Mouse (Mus musculus) T-helper 1 cell (primary cell): ENCODE measurements around the gene Extl1.
"Not testable (repeated sequence)": the region's sequence is repeated elsewhere in the genome, so short reads cannot be mapped to it uniquely, and the experiment has no call there.

Experiments used
- in situ Hi-C: fragments of 300-600 bp; cut with MboI, MseI; formaldehyde crosslinking; loops from one replicate; pipeline ENCODE4 v1.15.1; 2025; ENCODE audit warnings: high pct_unique_total_duplicates

Extl1 gene

DNA sequence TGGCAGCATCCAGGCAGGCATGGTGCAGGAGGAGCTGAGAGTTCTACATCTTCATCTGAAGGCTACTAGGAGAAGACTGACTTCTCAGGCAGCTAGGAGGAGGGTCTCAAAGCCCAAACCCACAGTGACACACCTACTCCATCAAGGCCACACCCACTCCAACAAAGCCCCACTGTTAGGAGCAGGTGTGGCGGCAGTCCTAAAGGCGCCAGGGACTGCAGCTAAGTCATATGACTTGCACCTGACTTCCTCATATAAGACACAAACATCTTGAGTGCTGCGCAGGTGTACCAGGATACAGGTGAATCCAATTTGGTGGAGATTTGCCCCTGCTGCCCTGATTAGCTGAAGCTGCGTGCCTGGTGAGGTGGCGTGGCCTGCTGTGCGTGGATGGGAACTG, at the start of gene Extl1:
Gene Extl1, minus strand, starts transcription at position 101 of the 400 bp plus-strand sequence.
- in situ Hi-C loops, result not testable (repeated sequence)

DNA sequence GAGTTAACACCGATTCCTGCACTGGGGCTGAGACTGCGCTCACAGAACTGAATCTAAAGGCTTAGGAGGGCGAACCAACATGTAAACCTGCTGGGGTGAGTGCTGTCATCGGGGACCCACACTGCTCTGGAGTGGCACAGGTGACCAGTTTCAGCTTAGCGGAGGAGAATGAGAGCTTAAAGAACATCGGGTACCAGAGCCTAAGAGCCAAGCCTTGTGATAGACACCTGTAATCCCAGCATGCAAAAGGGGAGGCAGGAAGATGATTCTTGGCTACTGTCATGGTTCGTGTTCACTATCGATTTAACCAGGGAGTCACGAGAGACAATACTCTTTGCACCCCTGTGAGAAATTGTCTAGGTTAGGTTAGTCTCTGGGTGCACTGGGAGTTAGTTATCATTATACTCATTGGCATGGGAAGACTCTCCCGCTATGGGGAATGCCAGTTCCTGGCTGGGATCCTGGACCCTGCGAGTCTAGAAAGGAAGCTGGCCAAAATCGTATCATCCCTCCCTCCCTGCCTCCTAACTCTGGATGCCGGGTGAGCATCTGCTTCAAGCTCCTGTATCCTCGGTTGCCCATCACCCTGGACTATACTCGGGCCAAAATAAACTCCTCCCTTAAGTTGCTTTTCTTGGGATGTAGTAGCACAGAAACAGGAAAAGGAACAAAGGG, 49.2 kb upstream of the Extl1 start:
- in situ Hi-C loops, result no loop called here

DNA sequence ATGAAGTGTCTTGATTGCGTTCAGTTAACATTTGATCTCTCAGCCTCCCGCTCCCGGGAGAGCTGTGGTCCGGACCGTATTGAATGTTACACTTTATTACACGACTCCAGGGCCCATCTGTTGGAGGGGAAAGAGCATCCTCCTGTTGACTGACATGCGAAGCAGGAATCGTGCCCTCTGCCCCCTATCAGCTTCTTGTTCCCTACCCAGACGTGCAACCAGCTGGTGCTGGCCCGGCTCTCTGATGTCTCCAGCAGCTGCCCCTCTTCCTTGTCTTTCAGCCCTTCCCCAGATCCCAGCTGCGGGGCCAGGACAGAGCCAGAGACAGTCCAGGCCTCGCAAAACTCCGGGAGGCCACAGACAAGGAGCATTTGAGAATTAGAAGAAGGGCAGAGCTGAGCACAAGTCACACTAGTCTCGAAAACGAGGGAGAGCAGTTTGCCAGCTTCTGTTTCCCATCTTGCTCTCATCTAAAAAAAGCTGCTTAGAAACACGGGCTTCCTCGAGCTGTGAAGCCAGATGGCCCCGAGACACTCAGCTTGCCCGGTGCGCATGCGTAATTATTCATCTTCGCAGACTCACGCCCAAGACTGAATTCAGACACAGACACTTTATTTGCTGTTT, 46.8 kb upstream of the Extl1 start:
- in situ Hi-C loops, result no loop called here

DNA sequence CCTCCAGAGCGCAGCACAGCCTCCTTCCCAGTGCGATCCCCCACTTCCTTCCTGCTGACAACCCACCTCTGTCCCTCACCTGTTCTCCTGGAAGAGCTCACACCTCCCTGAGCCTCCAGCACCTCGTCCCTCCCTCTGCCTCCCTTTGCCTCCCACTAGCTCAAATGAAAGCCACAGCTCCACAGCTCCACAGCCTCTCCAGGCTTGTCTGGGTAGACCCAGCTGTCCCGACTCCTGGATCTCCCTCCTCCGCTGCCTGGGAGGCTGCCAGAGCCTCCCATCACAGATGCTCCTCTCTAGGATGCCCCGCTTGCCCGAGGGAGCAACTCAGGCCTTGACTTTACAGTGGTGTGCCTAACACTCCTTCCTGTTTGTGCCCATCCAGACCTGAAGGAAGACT, 41.4 kb upstream of the Extl1 start:
- in situ Hi-C loops, result no loop called here

- in situ Hi-C loops, result no loop called here
These were observed 40.3 kb upstream of the Extl1 start for GRCm38 (mm10) chr4:134423949-134424348.

GRCm38 (mm10) chr4:134421971-134422370, 38.3 kb upstream of the Extl1 start:
- in situ Hi-C loops, result no loop called here

DNA sequence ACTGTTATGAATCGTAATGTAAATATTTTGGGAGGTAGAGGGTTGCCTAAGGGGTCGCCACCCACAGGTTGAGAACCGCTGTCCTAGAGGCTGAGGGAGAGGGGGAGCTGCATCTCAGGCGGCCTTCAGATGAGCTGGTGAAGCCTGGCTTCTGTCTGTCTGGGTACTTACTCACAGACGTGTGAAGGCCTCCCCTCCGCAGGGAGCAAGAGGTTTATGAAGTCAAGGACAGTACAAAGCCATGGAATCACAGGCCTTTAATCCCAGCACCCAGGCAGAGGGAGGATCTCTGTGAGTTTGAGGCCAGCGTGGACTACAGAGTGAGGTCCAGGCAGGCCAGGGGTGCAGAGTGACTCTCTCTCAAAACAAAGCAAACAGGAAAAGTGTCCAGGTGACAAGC, 33.5 kb upstream of the Extl1 start:
- in situ Hi-C loops, result no loop called here

DNA sequence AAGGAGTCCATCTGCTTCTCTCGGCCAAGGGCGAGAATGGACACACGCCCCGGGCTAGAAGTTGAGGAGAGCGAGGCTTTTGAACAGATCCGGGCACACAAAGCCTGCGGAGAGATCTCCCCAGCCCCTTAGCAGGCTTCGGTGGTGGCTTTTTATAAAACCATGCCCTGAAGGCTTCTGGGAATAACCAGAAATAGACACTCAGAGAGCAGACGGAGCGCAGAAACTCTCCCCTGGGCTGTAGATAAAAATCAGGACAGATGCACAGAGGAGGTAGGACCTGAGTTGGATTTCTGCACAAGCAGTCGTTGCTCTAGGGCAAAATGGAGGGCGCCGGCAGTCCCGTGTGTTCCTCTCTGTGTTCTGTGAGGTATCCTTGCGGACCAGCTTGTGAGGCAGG, 33.0 kb upstream of the Extl1 start:
- in situ Hi-C loops, result no loop called here

- in situ Hi-C loops, result no loop called here
These were observed 32.5 kb upstream of the Extl1 start for GRCm38 (mm10) chr4:134416177-134416576.

- in situ Hi-C loops, result no loop called here
These were observed 25.6 kb upstream of the Extl1 start for GRCm38 (mm10) chr4:134409286-134409685.

DNA sequence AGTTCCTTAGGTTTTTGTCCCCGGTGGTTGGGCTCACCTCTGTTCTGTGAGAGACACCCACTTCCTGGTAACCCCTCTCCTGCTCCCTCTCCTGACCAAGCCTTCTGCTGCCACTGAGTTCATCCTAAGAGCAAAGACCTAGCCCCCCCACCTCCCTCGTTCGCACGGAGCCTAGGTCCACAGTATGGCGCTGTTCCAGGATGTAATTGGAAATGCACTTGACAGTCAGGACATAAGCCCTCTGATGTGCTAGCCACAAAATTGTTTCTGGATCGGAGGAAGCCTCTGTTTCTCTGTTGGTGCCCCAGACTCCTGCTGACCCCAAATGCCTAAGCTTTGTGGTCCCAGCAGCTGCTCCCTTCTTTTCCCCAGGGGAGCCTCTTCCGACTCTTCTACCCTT, 20.1 kb upstream of the Extl1 start:
- in situ Hi-C loops, result loop anchor here (5.0 kb wide), 1 partner anchor 64 kb away; the partner anchor contains the start of gene Stmn1

DNA sequence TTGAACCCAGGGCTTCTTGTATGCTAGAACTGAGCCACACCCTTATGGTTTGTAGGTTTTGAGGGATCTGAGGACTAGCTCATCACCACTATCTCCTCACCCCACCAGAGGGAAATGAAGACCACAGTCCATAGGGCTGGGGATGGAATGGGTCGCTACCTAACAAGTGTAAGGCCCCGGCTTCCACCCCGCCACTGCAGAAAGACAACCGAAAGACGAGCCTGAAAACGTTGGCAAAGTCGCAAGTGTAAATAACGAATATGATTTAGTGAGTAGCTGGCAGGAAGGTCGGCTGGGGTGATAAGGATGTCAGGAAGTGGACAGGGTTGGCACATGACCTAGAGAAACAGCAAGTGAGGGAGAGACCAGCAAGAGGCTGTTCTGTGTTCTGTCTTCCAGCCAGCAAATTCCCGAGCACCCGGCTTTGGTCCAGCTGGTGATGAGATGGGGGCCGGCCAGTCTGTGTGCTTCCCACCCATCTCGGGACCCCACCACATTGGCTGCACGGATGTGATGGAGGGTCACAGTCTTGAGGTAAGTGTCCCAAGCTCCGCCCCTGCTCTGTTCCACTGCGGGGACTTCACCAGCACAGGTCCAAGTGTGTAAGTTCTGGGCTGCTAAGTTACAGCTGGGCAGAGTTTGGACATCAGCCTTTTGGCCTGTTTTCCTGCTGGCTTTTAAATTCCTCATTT, 19.1 kb upstream of the Extl1 start:
- in situ Hi-C loops, result loop anchor here (5.0 kb wide), 1 partner anchor 65 kb away; the partner anchor contains the start of gene Stmn1

- in situ Hi-C loops, result loop anchor here (5.0 kb wide), 1 partner anchor 65 kb away; the partner anchor contains the start of gene Stmn1
These were observed 18.4 kb upstream of the Extl1 start for GRCm38 (mm10) chr4:134401856-134402570.

GRCm38 (mm10) chr4:134401181-134401661, 17.6 kb upstream of the Extl1 start:
- in situ Hi-C loops, result loop anchor here (5.0 kb wide), 1 partner anchor 66 kb away; the partner anchor contains the start of gene Stmn1

GRCm38 (mm10) chr4:134400206-134400605, 16.6 kb upstream of the Extl1 start:
- in situ Hi-C loops, result loop anchor here (5.0 kb wide), 1 partner anchor 67 kb away; the partner anchor contains the start of gene Stmn1

- in situ Hi-C loops, result no loop called here
These were observed 14.1 kb upstream of the Extl1 start for GRCm38 (mm10) chr4:134397732-134398131.

GRCm38 (mm10) chr4:134397121-134397520, 13.5 kb upstream of the Extl1 start:
- in situ Hi-C loops, result no loop called here

DNA sequence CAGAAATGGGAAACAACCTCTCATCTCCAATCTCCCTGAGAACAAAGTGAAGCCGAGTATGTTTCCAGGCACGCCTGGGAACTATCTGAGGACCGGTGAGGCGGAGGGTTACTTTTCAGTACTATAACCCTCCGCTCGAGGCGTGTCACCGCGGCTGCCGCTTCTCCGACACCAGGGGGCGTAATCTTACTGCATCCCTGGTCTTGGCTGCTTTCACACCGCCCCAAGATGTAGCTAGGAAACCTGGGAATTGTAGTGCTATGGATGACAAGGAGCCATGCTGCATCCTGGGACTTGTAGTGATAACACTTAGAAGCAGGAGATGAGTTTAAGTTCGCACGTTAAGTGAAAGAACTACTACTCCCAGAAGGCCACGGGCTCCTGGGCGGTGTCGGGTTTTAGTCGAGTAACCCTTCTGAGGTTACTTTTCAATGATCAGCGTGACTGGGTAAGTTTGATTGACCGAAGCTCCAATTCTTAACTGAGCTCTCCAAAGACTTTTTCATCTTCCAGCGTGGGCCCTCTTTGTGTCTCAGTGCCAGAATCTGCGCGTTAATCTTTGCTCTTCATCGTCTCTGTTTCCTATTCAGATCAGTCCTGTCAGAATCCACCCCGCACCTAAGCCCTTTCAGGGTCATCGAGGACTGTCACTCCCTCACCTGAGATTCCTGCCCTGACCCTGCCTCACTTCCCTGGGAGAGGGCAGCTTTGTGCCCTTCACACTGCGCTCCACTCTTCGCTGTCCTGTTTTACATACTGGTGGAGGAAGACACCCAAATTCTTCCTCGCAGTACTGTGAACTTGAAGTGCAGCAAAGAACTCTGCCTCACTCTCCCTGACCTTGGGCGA, 12.6 kb upstream of the Extl1 start, which contains the start of gene Pafah2:
Gene Pafah2, plus strand, starts transcription at position 344 of the 849 bp plus-strand sequence.
- in situ Hi-C loops, result no loop called here

DNA sequence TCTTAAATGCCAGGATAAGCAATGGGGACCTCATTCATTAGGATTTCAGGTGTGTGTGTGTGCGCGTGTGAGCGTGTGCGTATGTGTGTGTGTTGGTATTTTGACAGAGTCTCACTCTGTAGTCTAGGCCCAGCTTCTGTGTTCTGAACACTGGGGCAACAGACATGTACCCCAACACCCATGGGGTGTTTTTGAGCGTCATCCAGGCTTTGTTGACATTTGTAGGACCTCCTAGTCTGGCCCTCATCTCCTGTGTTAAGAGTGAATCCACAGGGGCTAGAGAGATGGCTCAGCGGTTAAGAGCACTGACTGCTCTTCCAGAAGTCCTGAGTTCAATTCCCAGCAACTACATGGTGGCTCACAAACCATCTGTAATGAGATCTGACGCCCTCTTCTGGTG, 11.5 kb upstream of the Extl1 start:
- in situ Hi-C loops, result no loop called here

GRCm38 (mm10) chr4:134393026-134393425, 9.4 kb upstream of the Extl1 start:
- in situ Hi-C loops, result no loop called here

- in situ Hi-C loops, result no loop called here
These were observed 8.9 kb upstream of the Extl1 start for GRCm38 (mm10) chr4:134392595-134392994.
